Mouse (Mus musculus) layer of hippocampus, adult 8-10 months (tissue): ENCODE measurements around the gene Unc13a. TPM values are rescaled to one million over a fixed set of nuclear protein-coding genes. Genes with fewer than 3 reads are reported as not detected.

Experiments
- DNase-seq, 2 experiments: peaks; one replicate each; pipeline ENCODE4 v3.0.0; 2022; ENCODE audit warnings: low spot score in 2 of 2
- total RNA-seq, 4 experiments: library from RNA; stranded (reverse); gene quantifications; 2 replicates each; pipeline ENCODE4 v1.2.4; 2022

The Unc13a gene
- total RNA-seq, 4 experiments from 2014 or later, result 219 to 265 (median 239) TPM

- DNase-seq, result no peak
Observed at GRCm38 (mm10) chr8:71687616-71688015, 16.1 kb upstream of the Unc13a start.

DNA sequence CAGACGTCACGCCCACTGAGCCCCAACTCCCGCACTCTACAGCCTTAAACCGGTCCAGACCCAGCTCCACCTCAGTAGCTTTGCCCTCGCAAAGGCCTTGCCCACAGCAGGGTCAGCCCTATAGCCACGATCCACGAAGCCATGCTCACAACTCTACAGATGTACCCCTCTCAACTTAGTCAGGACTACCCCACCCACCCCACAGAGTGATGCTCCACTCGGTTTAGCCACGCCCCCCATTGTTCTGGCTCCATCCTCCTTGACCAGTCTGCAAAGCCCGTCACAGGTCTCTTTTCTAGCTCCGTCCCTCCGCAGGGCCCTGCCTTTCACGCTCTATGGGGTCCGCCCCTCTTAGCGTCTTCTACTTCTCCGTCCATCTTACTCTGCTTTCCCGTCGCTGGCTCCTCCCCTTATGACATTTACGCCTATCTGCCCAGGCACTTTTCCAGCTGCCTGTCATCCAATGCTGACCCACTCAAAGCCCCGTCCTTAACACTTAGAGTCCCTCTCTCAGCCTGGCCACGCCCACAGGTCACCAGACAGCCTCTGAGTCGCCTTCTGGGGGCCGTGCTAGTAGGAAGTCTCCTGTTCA is 14.7 kb upstream of the Unc13a start:
- DNase-seq, result no peak

- no peak for DNase-seq
Observed at GRCm38 (mm10) chr8:71685573-71685972, 14.0 kb upstream of the Unc13a start.

DNA sequence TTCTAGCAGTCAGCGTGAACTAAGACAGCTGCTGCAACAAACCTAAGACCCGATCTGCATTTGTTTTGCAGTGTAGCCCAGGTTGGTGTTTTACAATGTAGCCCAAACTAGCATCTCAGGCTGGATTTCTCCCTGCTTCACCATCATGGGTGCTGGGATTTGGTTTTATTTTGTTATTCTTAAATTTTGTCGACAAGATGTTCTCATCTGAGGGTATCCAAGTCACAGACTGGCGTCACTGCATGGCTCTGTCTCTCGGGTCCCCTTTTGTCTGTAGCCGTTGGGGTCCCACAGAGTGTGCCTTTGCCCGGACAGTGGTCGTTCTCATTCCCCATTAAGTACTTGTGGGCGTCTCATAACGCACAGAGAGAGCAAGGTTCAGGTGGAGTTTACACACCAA is 13.1 kb upstream of the Unc13a start:
- DNase-seq, result no peak

DNA sequence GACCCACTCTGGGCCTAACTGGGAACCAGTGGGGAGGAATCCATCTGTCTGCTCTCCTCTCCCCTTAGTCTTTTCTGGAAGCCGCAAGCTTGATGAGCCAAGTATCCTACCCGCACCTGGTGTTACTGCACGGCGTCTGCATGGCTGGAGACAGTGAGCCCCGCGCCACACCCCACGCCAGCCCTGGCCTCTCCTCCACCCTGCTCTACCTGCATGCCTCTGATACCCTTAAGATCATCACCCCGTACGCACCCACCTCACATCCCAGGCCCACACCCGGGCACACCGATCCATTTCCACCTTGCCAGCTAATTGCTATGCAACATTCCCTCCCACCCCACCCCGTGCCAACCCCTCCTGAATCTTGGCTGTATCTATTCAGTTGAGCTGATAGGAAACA is 11.3 kb upstream of the Unc13a start:
- DNase-seq, result no peak

GRCm38 (mm10) chr8:71681369-71681915 is 9.9 kb upstream of the Unc13a start:
- DNase-seq, result no peak

DNA sequence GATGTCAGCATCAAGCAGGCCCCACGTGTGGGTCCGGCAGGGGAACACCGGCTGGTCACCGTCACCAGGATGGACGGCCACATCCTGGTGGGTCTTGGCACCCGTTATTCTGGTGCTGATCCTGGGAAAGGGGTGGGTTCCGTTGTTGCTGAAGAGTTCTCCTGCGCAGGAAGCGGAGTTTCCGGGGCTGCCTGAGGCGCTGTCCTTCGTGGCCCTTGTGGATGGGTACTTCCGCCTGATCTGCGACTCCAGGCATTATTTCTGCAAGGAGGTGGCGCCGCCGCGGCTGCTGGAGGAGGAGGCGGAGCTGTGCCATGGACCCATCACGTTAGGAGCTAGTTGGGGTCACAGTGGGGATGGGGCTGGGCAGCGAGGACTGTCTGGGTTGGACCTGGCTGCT is 8.9 kb upstream of the Unc13a start:
- no peak for DNase-seq

GRCm38 (mm10) chr8:71679550-71680168 is 8.1 kb upstream of the Unc13a start:
- DNase-seq, result no peak

- DNase-seq, result no peak
Observed at GRCm38 (mm10) chr8:71679116-71679515, 7.6 kb upstream of the Unc13a start.

GRCm38 (mm10) chr8:71678216-71678615 is 6.7 kb upstream of the Unc13a start:
- no peak for DNase-seq

DNA sequence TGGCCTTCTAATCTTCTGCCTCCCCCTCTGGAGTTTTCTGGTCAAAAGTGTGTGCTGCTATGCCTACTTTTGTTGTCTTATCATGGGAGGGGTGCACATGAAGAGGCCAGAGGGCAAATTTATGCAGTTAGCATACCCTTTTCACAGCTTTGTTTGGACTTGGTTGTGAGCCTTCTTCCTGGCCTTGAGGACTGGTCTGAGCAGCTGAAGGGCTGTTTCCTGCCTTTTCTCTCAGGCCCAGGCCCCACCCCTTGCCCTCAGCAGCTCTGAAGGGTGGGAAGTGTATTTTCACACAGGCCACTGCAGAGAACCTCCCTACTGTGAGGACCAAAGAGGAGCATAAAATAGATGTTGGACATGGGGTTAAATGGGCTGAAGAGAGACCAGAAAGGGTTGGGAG is 6.0 kb upstream of the Unc13a start:
- DNase-seq, result no peak

- DNase-seq, result no peak
Observed at GRCm38 (mm10) chr8:71676803-71677202, 5.2 kb upstream of the Unc13a start.

DNA sequence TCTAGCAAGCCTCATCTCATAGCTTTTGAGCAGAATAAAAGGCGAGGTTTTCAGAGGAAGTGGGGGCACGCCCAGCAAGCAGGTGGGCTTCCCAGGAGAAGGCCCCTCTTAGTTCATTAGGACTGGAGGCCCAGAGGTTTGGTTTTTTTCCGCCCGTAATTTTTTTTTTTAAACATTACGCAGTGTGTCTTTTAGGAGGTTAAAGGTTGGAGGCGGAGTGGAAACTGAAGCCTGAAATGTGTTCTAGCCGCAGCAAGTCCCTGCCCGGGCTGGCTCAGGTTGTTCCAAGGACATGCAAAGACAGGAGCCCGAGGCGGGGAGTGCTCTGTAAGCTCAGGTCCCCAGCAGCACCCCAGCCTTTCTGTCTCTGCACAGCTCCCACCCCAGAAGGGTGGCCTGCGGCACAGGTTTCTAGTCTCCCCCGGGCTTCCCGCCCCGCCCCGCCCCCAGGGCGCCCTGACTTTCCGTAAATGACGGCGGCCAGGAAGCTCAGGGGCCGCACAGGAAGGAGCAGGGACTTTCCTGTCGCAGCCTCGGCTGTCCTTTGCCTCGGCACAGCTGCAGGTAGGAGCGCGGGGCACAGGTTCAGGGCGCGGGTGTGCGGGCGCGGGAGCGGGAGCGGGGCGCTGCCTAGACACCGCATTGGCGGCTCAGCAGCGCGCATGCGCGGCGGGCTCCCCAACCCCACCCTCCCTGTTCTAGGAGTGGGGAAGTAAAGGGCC is 4.6 kb upstream of the Unc13a start, which contains the start of gene Jak3:
Gene Jak3 (plus strand): TSS at position 277 of the 722 bp plus-strand sequence.
- no peak for DNase-seq

DNA sequence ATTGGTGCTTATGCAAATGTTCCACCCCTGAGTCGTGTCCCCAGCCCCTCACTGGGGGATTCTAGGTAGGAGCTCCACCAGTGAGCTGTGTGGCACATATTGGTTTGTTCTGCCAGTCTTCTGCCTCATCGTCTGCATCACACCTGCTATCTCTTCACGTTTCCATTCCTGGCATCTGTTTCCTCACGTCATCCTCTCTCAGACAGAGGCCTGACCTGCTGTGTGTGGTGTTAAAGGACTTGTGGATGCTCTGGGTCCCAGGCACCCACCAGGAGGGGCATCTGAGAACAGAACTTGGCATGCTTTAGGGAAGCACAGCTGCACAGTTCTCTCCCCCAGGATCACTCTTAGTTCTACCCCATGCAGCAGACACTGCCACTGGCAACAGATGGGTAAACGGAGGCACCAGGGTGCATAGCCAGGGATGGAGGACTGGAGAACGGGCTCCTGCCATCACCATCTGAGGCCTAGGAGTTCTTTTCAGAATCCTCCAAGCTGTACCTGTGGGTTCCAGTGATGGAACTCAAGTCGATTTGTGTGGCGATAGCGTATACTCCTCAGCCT is 4.0 kb upstream of the Unc13a start:
- no peak for DNase-seq

DNA sequence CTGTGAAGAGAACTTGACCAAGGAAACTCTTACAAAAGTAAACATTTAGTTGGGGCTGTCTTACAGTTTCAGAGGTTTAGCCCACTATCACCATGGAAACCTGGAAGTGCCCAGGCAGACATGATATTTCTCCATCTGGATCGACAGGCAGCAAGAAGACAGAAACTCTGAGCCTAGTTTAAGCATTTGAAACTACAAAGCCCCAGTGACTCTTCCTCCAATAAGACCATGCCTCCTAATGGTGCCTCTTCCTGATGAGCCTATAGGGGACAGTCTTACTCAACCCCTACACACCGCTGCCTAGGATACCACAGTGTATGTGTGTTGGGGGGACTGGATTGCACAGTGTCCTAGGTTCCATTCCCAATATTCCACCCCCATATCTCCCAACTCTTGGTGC is 2.5 kb upstream of the Unc13a start:
- DNase-seq, result no peak

DNA sequence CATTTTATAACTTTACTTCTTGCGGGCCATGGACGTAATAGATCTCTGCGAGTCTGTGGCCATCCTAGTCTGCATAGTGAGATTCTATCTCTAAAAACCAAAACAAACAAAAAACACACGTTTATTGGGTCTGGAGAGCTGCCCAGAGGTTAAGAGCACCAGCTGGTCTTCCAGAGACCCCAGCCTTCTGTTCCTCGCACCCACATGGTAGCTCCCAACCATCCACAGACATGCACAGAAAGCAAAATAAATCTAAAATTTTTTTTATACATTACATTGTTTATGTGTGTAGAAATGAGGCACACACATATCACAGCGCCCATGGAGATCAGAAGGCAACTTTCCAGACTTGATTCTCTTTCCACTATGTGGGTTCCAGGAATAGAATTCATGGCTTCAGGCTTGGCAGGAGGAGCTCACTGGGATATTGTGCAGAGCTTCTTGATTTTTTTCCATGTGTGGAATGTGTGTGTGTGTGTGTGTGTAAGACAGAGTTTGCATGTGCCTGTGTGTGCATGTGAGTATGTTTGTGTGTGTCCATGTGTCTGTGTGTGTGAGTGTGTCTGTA is 695 bp upstream of the Unc13a start:
- DNase-seq, result no peak

GRCm38 (mm10) chr8:71670621-71671548 is 672 bp downstream of the Unc13a start:
- peak; percentile 60 to 69 for DNase-seq

DNA sequence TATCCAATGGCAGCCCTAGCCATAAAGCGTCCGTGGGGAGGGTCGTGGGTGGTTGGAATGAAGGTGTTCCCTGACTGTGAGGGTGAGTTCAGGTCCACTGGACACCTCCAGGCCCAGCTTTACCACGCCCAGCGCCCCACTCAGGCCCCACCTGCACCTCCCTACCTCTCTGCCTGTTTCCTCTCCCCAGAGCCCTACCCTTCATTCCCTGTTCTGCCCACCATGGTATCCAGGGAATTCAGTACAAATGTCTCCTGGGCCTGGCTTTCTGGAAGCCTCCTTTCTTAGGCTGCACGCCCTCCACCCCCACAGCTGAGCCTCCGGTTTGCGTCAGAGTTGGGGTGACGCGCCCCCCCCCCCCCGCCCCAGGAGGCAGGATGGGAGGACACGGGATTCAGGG is 1.4 kb downstream of the Unc13a start:
- no peak for DNase-seq

DNA sequence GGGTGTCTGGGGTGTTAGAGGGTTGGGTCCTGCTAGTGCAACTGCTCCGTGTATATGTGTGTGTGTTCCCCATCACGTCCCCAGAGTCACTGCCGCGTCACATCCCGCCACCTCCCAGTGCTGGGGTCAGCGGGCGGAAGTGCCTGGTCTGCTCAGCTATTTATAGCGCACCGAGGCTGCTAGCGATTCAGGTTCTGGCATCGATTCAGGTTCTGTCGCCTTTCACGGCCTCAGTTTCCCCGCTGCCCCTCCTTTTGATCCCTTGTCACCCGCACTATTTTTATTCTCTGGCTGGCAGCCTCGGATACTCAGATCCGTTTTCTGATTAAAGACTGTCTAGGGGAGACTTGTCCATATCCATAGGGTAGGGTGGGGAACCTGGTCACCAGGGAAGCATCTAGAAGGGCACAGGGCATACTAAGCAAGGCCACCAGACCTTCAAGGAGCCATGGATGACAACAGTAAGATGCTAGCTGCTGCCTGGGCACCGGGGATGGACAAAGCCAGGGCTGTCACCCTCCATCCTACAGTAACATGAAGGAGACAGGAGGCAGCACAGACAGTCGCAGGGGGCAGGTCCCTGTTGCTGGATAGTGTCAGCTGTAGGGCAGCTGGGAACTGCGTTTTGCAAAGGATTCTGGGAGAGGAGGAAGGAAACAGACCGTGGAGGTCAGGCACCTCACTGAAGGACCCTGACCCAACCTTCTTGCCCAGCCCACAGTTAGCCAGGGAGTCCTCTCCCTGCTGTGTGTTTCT is 3.2 kb downstream of the Unc13a start:
- DNase-seq, result no peak

DNA sequence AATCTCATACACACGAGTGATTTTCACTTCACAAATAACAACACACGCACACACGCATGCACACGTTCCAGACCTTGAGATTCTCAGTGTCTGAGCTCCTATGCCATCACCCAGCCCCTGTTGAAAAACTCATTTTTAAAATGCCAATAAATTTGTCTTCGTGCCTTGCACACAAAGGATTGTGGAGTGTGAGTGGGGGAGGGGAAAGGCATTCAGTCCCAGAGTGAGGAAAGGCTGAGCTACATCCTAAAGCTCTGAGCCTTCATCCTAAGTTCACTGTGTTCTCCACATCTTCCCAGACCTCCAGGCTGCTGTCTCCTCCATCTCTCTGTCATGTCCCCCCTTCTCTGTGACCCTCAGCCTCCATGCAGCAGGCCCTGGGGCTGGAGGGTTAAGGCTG is 4.3 kb downstream of the Unc13a start:
- DNase-seq, result no peak
